Mouse (Mus musculus) embryonic fibroblast, embryonic 13.5 days (primary cell): Measurements from ENCODE around the gene Chchd6.

Source experiments
- CTCF ChIP-seq: IDR thresholded peaks from 2 replicates; pipeline ENCODE4 v1.5.1; 2011; ENCODE audit warnings: mild to moderate bottlenecking, control low read depth, low read length, moderate library complexity, borderline replicate concordance; ENCODE audit not compliant: insufficient read depth
- POLR2A ChIP-seq: IDR thresholded peaks from 2 replicates; pipeline ENCODE4 v1.6.1; 2011; ENCODE audit warnings: low read depth, mild to moderate bottlenecking, control low read depth, low read length, moderate library complexity

GRCm38 (mm10) chr6:89345486-89345785 lies 250.0 kb downstream of the Chchd6 start:
- TF ChIP-seq CTCF (no peak), POLR2A (no peak)
